Mouse (Mus musculus) spleen, adult 2 months (tissue): ENCODE data around the gene Mylip. TPM values are rescaled to one million over a fixed set of nuclear protein-coding genes. Genes with fewer than 3 reads are reported as not detected.

ENCODE experiments used
- DNase-seq, 2 experiments: peaks; one replicate each; pipeline versions ENCODE4 v3.0.0 to v3.0.0-alpha.2; 2012 to 2021; ENCODE audit warnings: low spot score in 2 of 2, low read depth in 1 of 2
- H3K27ac ChIP-seq: fragments of 200-500 bp; 2 replicates; pipeline ENCODE4 v1.5.1; 2012; ENCODE audit warnings: low read length, inconsistent platforms; ENCODE audit not compliant: insufficient read depth
- H3K27me3 ChIP-seq: fragments of 200-500 bp; 2 replicates; pipeline ENCODE4 v1.6.1; 2012; ENCODE audit warnings: mild to moderate bottlenecking, moderate library complexity, low read length, inconsistent platforms; ENCODE audit not compliant: control insufficient read depth, insufficient read depth
- H3K36me3 ChIP-seq: fragments of 200-500 bp; 2 replicates; pipeline ENCODE4 v1.6.1; 2012; ENCODE audit warnings: mild to moderate bottlenecking, low read length, inconsistent platforms; ENCODE audit not compliant: control insufficient read depth, insufficient read depth
- H3K4me1 ChIP-seq: fragments of 200-500 bp; 2 replicates; pipeline ENCODE4 v1.6.1; 2011; ENCODE audit warnings: inconsistent platforms; ENCODE audit not compliant: control insufficient read depth, insufficient read depth, insufficient read length
- H3K4me3 ChIP-seq: fragments of 200-500 bp; 2 replicates; pipeline ENCODE4 v1.5.1; 2011; ENCODE audit warnings: mild to moderate bottlenecking, inconsistent platforms; ENCODE audit not compliant: insufficient read depth, insufficient read length; ENCODE audit errors: extremely low read depth
- CTCF ChIP-seq: fragments of 200-500 bp; IDR thresholded peaks from 2 replicates; pipeline ENCODE4 v1.5.1; 2011; ENCODE audit warnings: mild to moderate bottlenecking, inconsistent platforms; ENCODE audit not compliant: insufficient read depth, insufficient read length, insufficient replicate concordance; ENCODE audit errors: extremely low read depth
- POLR2A ChIP-seq: fragments of 200-500 bp; IDR thresholded peaks from 2 replicates; pipeline ENCODE4 v1.6.1; 2011; ENCODE audit warnings: low read depth, low read length, inconsistent platforms
- WGBS: fragments of 180-500 bp; shearing (Covaris S2); methylation state at CpG from one replicate; pipeline ENCODE4 v1.1.7; 2018; 5-methylcytosine and 5-hydroxymethylcytosine counted together
- polyA plus RNA-seq: library from polyadenylated mRNA; depleted of rRNA; stranded (reverse); fragments of >200 nt; gene quantifications from 2 replicates; pipeline ENCODE4 v1.2.3, GENCODE M21; 2012

The Mylip gene
- polyA plus RNA-seq, 1 experiment = 31.4 TPM

DNA sequence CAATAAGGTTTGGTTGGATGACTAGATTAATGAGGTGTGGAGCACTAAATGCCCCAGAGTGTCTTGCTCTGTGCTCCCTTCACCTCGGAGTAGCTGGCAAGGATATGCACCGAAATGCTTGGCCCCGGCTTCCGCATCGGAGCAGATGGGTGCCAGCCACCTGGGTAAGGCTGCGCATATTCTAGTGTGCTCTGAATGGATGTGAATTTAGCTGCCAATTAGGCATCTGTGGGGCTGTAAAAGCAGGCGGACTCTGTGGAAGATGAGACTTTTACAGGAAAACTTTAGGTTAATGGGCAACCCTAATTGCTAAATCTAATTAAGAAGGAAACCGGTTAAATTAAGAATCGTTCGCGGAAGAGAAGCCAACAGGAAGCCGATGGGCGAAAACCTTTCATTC, 32.7 kb downstream of the Mylip start:
- WGBS = 92% methylated on average over 13 of the region's 13 CpGs

DNA sequence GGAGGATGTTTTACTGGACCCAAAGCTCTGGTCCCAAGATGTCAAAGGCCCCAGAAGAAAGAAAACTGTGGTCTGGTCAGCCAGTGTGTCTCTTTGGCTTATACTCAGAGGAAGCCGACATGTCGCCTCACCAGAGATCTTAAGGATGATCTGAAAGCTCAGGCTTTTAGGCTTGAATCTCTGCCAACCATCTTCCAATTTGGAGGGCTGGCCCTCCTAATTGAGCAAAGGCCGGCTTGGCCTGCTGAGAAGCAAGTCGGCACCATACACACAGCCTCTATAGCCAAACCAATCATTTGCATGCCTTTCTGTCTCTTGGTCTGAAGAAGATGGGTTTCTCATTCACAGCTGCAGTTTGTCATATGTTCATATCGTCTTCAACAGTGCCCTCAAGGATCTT, 33.2 kb downstream of the Mylip start:
- Histone ChIP-seq H3K36me3 (no peaks in the 10 kb centered on the region), H3K4me3 (no peak overlapping the region), H3K27ac (no peak overlapping the region), H3K4me1 (no peaks in the 10 kb centered on the region), H3K27me3 (no peaks in the 10 kb centered on the region)
- DNase-seq = no peak
- TF ChIP-seq POLR2A (no peak), CTCF (no peak)
- 88% methylated on average over 5 of the region's 5 CpGs for WGBS

More for the DNA sequence above, 32.7 kb downstream of the Mylip start:
- no peak for DNase-seq
- no peaks in the 10 kb centered on the region for H3K36me3 ChIP-seq
- no peaks in the 10 kb centered on the region for H3K4me1 ChIP-seq
- no peaks in the 10 kb centered on the region for H3K27me3 ChIP-seq
- H3K27ac ChIP-seq = no peak overlapping the region
- H3K4me3 ChIP-seq = no peak overlapping the region
- TF ChIP-seq CTCF (no peak), POLR2A (no peak)

DNA sequence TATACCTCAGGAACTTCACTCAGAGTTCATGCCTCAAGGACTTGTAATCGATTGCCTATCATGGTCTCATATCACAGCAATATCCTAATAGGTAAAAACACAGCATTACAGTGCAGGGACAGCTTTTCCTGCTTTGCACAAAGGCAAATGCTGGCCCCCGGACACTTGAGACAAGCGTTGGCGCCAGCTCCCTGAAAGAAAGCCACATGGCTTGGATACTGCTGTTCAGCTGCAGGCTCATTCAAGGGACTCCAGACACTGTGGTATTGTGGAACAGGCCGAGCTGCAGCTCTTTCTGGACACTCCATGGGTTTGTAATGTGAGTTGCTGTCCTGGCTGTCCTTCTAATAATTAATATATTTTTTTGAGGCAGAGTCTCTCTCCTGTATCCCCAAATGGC, 34.4 kb downstream of the Mylip start:
- TF ChIP-seq CTCF (no peak), POLR2A (no peak)
- DNase-seq = no peak

DNA sequence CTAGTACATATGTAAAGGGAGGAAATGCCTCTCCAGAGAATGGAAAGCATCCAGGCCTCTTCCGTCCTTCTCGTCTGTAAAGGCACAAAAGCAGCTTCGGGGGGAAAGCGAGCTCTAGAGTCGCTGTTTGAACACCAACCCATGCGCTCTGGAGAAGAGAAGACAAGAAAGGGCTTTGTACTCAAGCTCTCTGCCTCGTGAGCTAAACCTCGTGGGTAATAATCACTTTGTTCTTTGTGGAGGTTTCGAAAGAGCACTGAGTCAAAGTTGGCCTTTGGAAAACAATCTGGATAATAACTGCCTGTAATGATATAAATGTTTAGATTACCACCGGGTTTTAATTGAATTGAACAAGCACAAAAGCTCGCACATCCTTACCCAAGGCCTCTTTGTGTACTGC, 39.7 kb downstream of the Mylip start:
- 85% methylated on average over 11 of the region's 11 CpGs for WGBS
- TF ChIP-seq POLR2A (no peak), CTCF (no peak)
- H3K27ac ChIP-seq = no peak overlapping the region

More for the DNA sequence above, 34.4 kb downstream of the Mylip start:
- no peak overlapping the region for H3K27ac ChIP-seq
- no peaks in the 10 kb centered on the region for H3K4me1 ChIP-seq
- no peaks in the 10 kb centered on the region for H3K27me3 ChIP-seq
- H3K36me3 ChIP-seq = no peaks in the 10 kb centered on the region
- no peak overlapping the region for H3K4me3 ChIP-seq
- WGBS = 94% methylated on average over 5 of the region's 5 CpGs

DNA sequence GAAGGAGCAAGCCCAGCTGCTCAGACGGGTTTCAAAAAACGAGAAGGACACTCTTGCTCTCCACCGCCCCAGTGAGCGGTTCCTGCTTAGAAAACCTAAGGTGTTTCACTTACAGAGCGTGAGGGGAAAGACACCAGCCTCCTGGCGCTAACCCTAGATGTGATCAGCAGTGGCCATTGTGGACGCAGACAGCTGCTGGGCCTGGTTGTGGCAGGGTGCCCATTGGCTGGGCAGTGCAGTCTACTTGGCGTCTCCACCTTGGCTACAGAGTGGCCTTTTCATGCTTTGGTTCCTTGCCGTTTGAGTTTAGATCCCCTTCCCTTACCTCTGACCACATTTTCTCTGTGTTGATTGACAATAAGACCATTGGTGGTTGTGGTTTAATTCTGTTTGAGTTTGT, 47.6 kb downstream of the Mylip start:
- 87% methylated on average over 9 of the region's 9 CpGs for WGBS

More for the DNA sequence above, 39.7 kb downstream of the Mylip start:
- H3K27me3 ChIP-seq = no peaks in the 10 kb centered on the region
- DNase-seq = no peak
- no peaks in the 10 kb centered on the region for H3K36me3 ChIP-seq
- H3K4me3 ChIP-seq = no peak overlapping the region
- H3K4me1 ChIP-seq = no peaks in the 10 kb centered on the region

DNA sequence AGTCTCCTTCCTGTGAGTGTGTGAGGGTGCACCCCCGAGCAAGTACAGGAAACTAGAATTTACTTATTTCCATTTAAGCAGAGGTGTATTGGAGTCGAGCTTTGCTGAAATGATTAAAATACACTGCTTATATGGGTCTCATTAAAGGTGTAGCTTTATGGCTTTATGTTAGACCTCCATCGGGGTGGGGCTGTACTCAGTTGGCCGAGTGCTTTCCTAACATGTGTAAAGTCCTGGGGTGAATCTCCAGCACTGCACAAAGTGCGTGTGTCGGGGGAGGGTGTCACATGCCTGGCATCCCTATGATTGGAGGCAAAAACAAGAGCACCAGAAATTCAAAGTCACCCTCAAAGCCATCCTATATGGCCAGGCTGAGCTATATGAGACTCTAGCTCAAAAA, 49.3 kb downstream of the Mylip start:
- DNase-seq = no peak
- Histone ChIP-seq H3K4me1 (peaks cover 18% of the 10 kb centered on the region; the same call in 1 of the 2 replicates), H3K36me3 (no peaks in the 10 kb centered on the region), H3K4me3 (no peak overlapping the region), H3K27ac (no peak overlapping the region), H3K27me3 (no peaks in the 10 kb centered on the region)
- TF ChIP-seq POLR2A (no peak), CTCF (no peak)
- 66% methylated on average over 6 of the region's 6 CpGs for WGBS

More for the DNA sequence above, 47.6 kb downstream of the Mylip start:
- no peak overlapping the region for H3K27ac ChIP-seq
- H3K27me3 ChIP-seq = no peaks in the 10 kb centered on the region
- no peak overlapping the region for H3K4me3 ChIP-seq
- H3K4me1 ChIP-seq = peaks cover 8% of the 10 kb centered on the region; the same call in 1 of the 2 replicates
- DNase-seq = no peak
- TF ChIP-seq POLR2A (no peak), CTCF (no peak)
- H3K36me3 ChIP-seq = no peaks in the 10 kb centered on the region

DNA sequence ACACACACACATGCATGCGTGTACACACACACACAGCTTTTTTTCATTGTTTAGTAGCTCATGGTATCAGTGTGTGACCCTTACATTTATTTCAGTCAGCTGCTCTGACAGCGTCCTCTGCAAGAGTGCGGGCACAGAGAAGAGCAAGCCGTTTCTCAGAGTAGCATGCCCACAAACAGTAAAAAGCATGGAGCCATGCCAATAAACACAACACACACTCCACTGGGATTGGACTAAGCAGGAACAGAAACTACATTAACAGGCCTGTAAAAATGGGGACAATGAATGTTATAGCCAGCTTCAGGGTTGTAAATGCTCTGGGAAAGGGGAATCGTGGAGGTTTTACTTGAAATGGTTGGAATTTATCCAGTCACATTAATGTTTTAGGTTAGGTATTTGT, 50.7 kb downstream of the Mylip start:
- H3K36me3 ChIP-seq = no peaks in the 10 kb centered on the region
- no peak overlapping the region for H3K4me3 ChIP-seq
- no peak overlapping the region for H3K27ac ChIP-seq
- WGBS = 84% methylated on average over 5 of the region's 5 CpGs
- peaks cover 29% of the 10 kb centered on the region; the same call in 1 of the 2 replicates for H3K4me1 ChIP-seq
- no peak for DNase-seq
- TF ChIP-seq POLR2A = no peak
- no peak for TF ChIP-seq CTCF
- no peaks in the 10 kb centered on the region for H3K27me3 ChIP-seq
